Mouse (Mus musculus) heart, adult 2 months (tissue): ENCODE data around the gene Kcp.

ENCODE experiments used
- CTCF ChIP-seq: fragments of 200-600 bp; IDR thresholded peaks from 2 replicates; pipeline ENCODE4 v1.8.1; 2022; ENCODE audit warnings: antibody characterized with exemption, mild to moderate bottlenecking, moderate library complexity
- POLR2A ChIP-seq: fragments of 200-500 bp; IDR thresholded peaks from 2 replicates; pipeline ENCODE4 v1.6.1; 2011; ENCODE audit warnings: mild to moderate bottlenecking, low read depth, low read length, control low read depth; ENCODE audit not compliant: insufficient read depth

GRCm38 (mm10) chr6:29473941-29474691 lies 33.6 kb downstream of the Kcp start:
- TF ChIP-seq POLR2A (no peak), CTCF (no peak)
